In the genomic region with DNA sequence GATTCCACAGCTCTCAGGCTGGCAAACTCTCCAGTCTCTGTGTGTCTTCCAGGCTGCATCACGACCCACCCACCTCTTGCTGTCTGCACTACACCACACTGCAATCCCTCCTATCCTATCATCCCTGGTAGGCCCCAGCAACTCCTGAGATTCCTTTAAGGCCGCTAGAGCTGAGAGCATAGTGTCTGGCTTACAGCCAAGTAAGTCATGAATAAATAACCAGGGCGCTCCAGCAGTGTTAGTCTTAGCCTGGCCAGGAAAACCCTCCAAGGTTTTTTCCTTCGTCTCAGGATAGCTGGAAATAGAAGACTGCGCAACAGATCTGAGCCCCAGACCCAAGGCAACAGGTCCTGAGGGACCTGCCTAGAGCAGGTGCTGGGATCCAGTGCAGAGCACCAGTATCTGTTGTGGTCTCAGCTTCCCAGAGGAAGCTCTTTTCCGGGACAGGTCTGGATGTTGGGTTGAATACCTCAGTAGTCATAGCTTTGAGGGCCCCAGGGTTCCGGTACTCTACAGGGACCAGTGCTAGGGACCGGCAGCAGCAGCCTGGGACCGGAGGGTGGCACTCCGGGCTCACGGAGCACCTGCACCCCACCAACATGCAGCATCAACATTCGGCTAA, we compare ENCODE assay signal across 8 mouse cellular contexts. TPM values are rescaled to one million over a fixed set of nuclear protein-coding genes. Genes with fewer than 3 reads are reported as not detected.
DNase-seq lines count a peak whose midpoint lies in the region; ATAC-seq and TF ChIP-seq lines count a peak whose summit lies in the region.

No protein-coding gene starts in this region.

- no peaks in the 10 kb centered on the region for H3K36me3 ChIP-seq in hindbrain, postnatal 0 days (ENCODE audit: insufficient read depth, low read length)
- H3K36me3 ChIP-seq in stomach, embryonic 15.5 days = no peaks in the 10 kb centered on the region

- H3K27me3 ChIP-seq in hindbrain, postnatal 0 days (ENCODE audit: insufficient read depth, low read length) = no peaks in the 10 kb centered on the region
- no peaks in the 10 kb centered on the region for H3K27me3 ChIP-seq in stomach, embryonic 15.5 days (replicated peaks)

- H3K9me3 ChIP-seq in hindbrain, postnatal 0 days (ENCODE audit: low read length) = no peaks in the 10 kb centered on the region
- no peaks in the 10 kb centered on the region for H3K9me3 ChIP-seq in stomach, embryonic 15.5 days

- peak overlapping the region; percentile 92 for H3K4me2 ChIP-seq in hindbrain, postnatal 0 days (ENCODE audit: low read depth, low read length)
- H3K4me2 ChIP-seq in stomach, embryonic 15.5 days = peak overlapping the region; percentile 88

- WGBS in hindbrain, postnatal 0 days = under 1% methylated on average over 12 of the region's 12 CpGs
- WGBS in stomach, embryonic 15.5 days = 2% methylated on average over 12 of the region's 12 CpGs

- DNase-seq in cerebellum, postnatal 25 days = no peak
- peak; percentile 85 for DNase-seq in hindbrain, postnatal 0 days (ENCODE audit: low spot score)
- peak; percentile 40 to 70 for DNase-seq in left cerebral cortex, adult 9 months (ENCODE audit: low spot score in 2 of 2)

- H3K27ac ChIP-seq in brown adipose tissue, adult 24 weeks (replicated peaks; ENCODE audit: low read depth, low read length) = no peak overlapping the region
- H3K27ac ChIP-seq in hindbrain, postnatal 0 days = peak overlapping the region; percentile 87
- H3K27ac ChIP-seq in stomach, embryonic 15.5 days = peak overlapping the region; percentile 82

- peak overlapping the region; percentile 81 for H3K9ac ChIP-seq in hindbrain, postnatal 0 days (replicated peaks; ENCODE audit: low read length)
- peak overlapping the region; percentile 35; the same call in 1 of the 2 replicates for H3K9ac ChIP-seq in stomach, embryonic 15.5 days

- no peak for TF ChIP-seq CTCF in hindbrain, postnatal 0 days (IDR thresholded peaks at IDR 0.05; ENCODE audit: low read depth)

- H3K4me1 ChIP-seq in brown adipose tissue, adult 24 weeks (ENCODE audit: control insufficient read depth, insufficient read depth, insufficient read length, low read length) = no peaks in the 10 kb centered on the region
- H3K4me1 ChIP-seq in hindbrain, postnatal 0 days (ENCODE audit: insufficient read depth, low read length) = peaks cover 7% of the 10 kb centered on the region; the same call in 1 of the 2 replicates
- H3K4me1 ChIP-seq in stomach, embryonic 15.5 days = peaks cover 7% of the 10 kb centered on the region

- H3K4me3 ChIP-seq in brown adipose tissue, adult 24 weeks (ENCODE audit: insufficient read depth, low read depth, low read length) = peak overlapping the region; percentile 68
- peak overlapping the region; percentile 69 for H3K4me3 ChIP-seq in hindbrain, postnatal 0 days (ENCODE audit: low read length)
- H3K4me3 ChIP-seq in stomach, embryonic 15.5 days (replicated peaks) = peak overlapping the region; percentile 56

- ATAC-seq in cerebellum, adult (ENCODE audit: insufficient number of reproducible peaks, low FRiP score, low TSS enrichment) = peak; percentile 62
- ATAC-seq in frontal cortex, adult (ENCODE audit: low TSS enrichment) = peak; percentile 60
- peak; percentile 78 for ATAC-seq in hindbrain, postnatal 0 days
- peak; percentile 63 for ATAC-seq in megakaryocyte-erythroid progenitor cell, adult 5-6 weeks (replicated peaks; ENCODE audit: low FRiP score, low TSS enrichment, poor library complexity, severe bottlenecking)
- ATAC-seq in stomach, embryonic 15.5 days (ENCODE audit: insufficient read depth, low FRiP score, low read depth) = peak; percentile 70

RNA-seq across cellular contexts. Expression of a gene that starts 0.5 kb away (rescaled TPM):
- 0.79 and 0.92 TPM in 2 replicates for polyA plus RNA-seq in brown adipose tissue, adult 24 weeks (2012; ENCODE audit: insufficient read depth, insufficient read length, missing spikeins)
- total RNA-seq in hindbrain, postnatal 0 days (2014; rRNA removed) = 64.7 and 67.4 TPM in 2 replicates
- 15.1 and 18.3 TPM in 2 replicates for polyA plus RNA-seq in hindbrain, postnatal 0 days (2015; fragmentation: Nextera tagmentation; extraction: Ambion mirVana)
- total RNA-seq in megakaryocyte-erythroid progenitor cell, adult 5-6 weeks (2014; fragmentation: Nextera tagmentation) = 0.32 and 0.59 TPM in 2 replicates
- 0.08 and 0.14 TPM in 2 replicates for total RNA-seq in megakaryocyte-erythroid progenitor cell, adult 5-6 weeks (2017)
- 3.5 TPM in 2 replicates for polyA plus RNA-seq in stomach, embryonic 15.5 days (2015; fragmentation: Nextera tagmentation; extraction: Ambion mirVana)

Comparison
In these comparisons a context has a peak if more than half of its experiments do, and no peak if none do; other contexts are left out.
1. DNase-seq: peak in hindbrain, postnatal 0 days (single experiment) and left cerebral cortex, adult 9 months (2 of 2); none in cerebellum, postnatal 25 days (0 of 2).
2. Peak in every context shown above with its lines, with median percentiles within 50 percentile points of each other: ATAC-seq and H3K4me3 ChIP-seq.